Mouse (Mus musculus) kidney, postnatal 14 days (tissue): Measurements from ENCODE around the gene Gm5767.
"Not testable (repeated sequence)": the region's sequence is repeated elsewhere in the genome, so short reads cannot be mapped to it uniquely, and the experiment has no call there.

Source experiments
- DNase-seq: peaks from one replicate; pipeline ENCODE4 v3.0.0; 2022; ENCODE audit warnings: mixed read lengths

Gene Gm5767

DNA sequence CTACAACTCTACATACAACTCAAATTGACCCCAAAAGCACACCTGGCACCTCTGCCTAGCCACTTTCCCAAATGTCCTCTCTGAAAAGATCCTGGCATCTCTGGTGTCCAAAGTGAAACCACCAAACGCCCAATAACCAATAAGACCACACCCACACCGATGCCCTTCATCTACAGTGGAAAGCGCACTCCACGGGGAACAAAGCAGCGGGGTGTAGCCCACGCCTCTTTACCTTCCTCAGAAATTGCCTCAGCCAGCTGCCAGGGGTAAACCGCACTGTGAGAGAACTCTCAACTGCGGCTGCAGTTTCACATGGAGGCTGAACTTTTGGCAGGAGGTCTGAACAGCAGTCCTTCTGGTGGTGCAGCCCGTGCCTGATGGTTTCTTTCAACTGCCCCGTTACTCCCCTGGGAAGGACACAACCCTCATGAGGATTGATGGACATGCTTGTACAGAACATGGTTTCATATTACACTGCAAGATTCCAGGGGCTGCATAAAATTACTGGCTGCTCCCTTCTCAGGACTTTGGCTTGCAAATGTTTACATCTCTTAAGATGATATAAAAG is 35.0 kb downstream of the Gm5767 start:
- peak; percentile 46 for DNase-seq

GRCm38 (mm10) chr16:8716300-8716699 is 35.7 kb downstream of the Gm5767 start:
- DNase-seq = no peak

GRCm38 (mm10) chr16:8717744-8718143 is 37.2 kb downstream of the Gm5767 start:
- DNase-seq = no peak

- DNase-seq = no peak
Measured at GRCm38 (mm10) chr16:8720447-8720846, 39.9 kb downstream of the Gm5767 start.

- no peak for DNase-seq
Measured at GRCm38 (mm10) chr16:8724031-8724430, 43.5 kb downstream of the Gm5767 start.

DNA sequence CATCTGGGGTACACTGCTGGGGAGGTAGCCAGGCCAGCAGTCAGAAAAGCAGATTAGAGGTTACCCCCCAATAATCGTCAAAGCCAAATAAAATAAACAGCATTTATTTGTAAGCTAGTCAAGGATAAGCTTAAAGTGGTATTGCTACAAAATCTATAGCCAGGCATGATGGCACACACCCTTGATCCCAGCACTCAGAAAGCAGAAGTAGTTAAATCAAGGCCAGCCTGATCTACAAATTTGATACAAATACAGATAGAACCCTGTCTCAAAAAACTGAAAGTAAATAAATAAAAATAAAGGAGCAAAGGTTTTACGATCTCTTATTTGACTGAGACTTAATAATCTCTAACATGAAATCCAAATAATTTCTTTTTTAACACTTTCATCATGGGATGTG is 45.2 kb downstream of the Gm5767 start:
- no peak for DNase-seq

- no peak for DNase-seq
Measured at GRCm38 (mm10) chr16:8728111-8728748, 47.7 kb downstream of the Gm5767 start.

GRCm38 (mm10) chr16:8731630-8732029 is 51.1 kb downstream of the Gm5767 start:
- no peak for DNase-seq

GRCm38 (mm10) chr16:8732450-8732849 is 51.9 kb downstream of the Gm5767 start:
- not testable (repeated sequence) for DNase-seq
